10 mouse cellular contexts compared by ENCODE assay signal in genomic region chr5:34908726-34909633, GRCm38 (mm10). TPM values are rescaled to one million over a fixed set of nuclear protein-coding genes. Genes with fewer than 3 reads are reported as not detected.
DNase-seq lines count a peak whose midpoint lies in the region; ATAC-seq and TF ChIP-seq lines count a peak whose summit lies in the region.
"Had no signal": no experiment of that assay in that cellular context is flagged by ENCODE, and none has a peak within 500 bp of the region (broad histone marks: within the 10 kb centered on the region; RNA-seq: fewer than 3 reads in every experiment).

No protein-coding gene starts in this region.

- TF ChIP-seq CTCF in intestine, postnatal 0 days (IDR thresholded peaks at IDR 0.05; ENCODE audit: low read depth): no peak

- peak; percentile 69 for DNase-seq in thymus, postnatal 25 days
- no peak for DNase-seq in retina, embryonic 14.5 days (ENCODE audit: low spot score)
- DNase-seq in layer of hippocampus, adult 8-10 months (ENCODE audit: low spot score in 2 of 2): no peak
- DNase-seq: cerebellum, adult 9-10 months; gastrocnemius, postnatal 36 days; layer of hippocampus, postnatal 36 days had no signal

- no peaks in the 10 kb centered on the region for H3K27me3 ChIP-seq in megakaryocyte, embryonic 14.5 days (replicated peaks)
- no peaks in the 10 kb centered on the region for H3K27me3 ChIP-seq in intestine, postnatal 0 days (replicated peaks; ENCODE audit: control insufficient read depth, insufficient read depth, low read length)
- H3K27me3 ChIP-seq in lung, embryonic 16.5 days (ENCODE audit: control insufficient read depth, insufficient read depth, low read depth, low read length): no peaks in the 10 kb centered on the region

- H3K4me3 ChIP-seq in megakaryocyte, embryonic 14.5 days (replicated peaks): peak overlapping the region; percentile 89
- H3K4me3 ChIP-seq in intestine, postnatal 0 days (ENCODE audit: low read depth, low read length): no peak overlapping the region
- H3K4me3 ChIP-seq in lung, embryonic 16.5 days (ENCODE audit: low read length): no peak overlapping the region

- H3K36me3 ChIP-seq in megakaryocyte, embryonic 14.5 days (replicated peaks; ENCODE audit: low read length): peaks cover 93% of the 10 kb centered on the region
- H3K36me3 ChIP-seq in intestine, postnatal 0 days (ENCODE audit: control insufficient read depth, insufficient read depth): peaks cover 57% of the 10 kb centered on the region
- H3K36me3 ChIP-seq in lung, embryonic 16.5 days (ENCODE audit: control insufficient read depth, insufficient read depth, low read length): peaks cover 26% of the 10 kb centered on the region

- H3K9ac ChIP-seq in intestine, postnatal 0 days (ENCODE audit: low read depth, low read length): no peak overlapping the region
- H3K9ac ChIP-seq in lung, embryonic 16.5 days (ENCODE audit: low read length): no peak overlapping the region

- 62% methylated on average over 9 of the region's 9 CpGs for WGBS in intestine, postnatal 0 days
- 49% methylated on average over 9 of the region's 9 CpGs for WGBS in lung, embryonic 16.5 days

- H3K4me1 ChIP-seq in megakaryocyte, embryonic 14.5 days: peaks cover 96% of the 10 kb centered on the region
- H3K4me1 ChIP-seq in intestine, postnatal 0 days (replicated peaks; ENCODE audit: control insufficient read depth, insufficient read depth, low read length): no peaks in the 10 kb centered on the region
- peaks cover 6% of the 10 kb centered on the region; the same call in 1 of the 2 replicates for H3K4me1 ChIP-seq in lung, embryonic 16.5 days (replicated peaks; ENCODE audit: control insufficient read depth, insufficient read depth, low read length)

- no peak overlapping the region for H3K4me2 ChIP-seq in intestine, postnatal 0 days (replicated peaks; ENCODE audit: low read depth)
- no peak overlapping the region for H3K4me2 ChIP-seq in lung, embryonic 16.5 days (ENCODE audit: low read depth, low read length)

- H3K27ac ChIP-seq in intestine, postnatal 0 days (ENCODE audit: low read depth, low read length): no peak overlapping the region
- peak overlapping the region; percentile 92 for H3K27ac ChIP-seq in lung, embryonic 16.5 days (ENCODE audit: low read length)

- no peaks in the 10 kb centered on the region for H3K9me3 ChIP-seq in megakaryocyte, embryonic 14.5 days
- H3K9me3 ChIP-seq in intestine, postnatal 0 days (ENCODE audit: control insufficient read depth): no peaks in the 10 kb centered on the region
- no peaks in the 10 kb centered on the region for H3K9me3 ChIP-seq in lung, embryonic 16.5 days (ENCODE audit: control insufficient read depth, low read length)

- no peak for ATAC-seq in megakaryocyte, adult 5-6 weeks (ENCODE audit: poor library complexity, severe bottlenecking)
- ATAC-seq in intestine, postnatal 0 days: 0 out of 2 replicates have a peak, but pooled peaks have one; percentile 12
- ATAC-seq in lung, embryonic 16.5 days (ENCODE audit: low read depth): peak; percentile 88

RNA-seq across cellular contexts. Expression of gene Msantd1, which starts 1.2 kb away (rescaled TPM):
- polyA plus RNA-seq in megakaryocyte, embryonic 14.5 days (2012; ENCODE audit: insufficient read depth, low replicate concordance): 15.3 and 26.3 TPM in 2 replicates
- total RNA-seq in megakaryocyte, adult 5-6 weeks (2015): 0.80 and 1.2 TPM in 2 replicates
- 0.44 TPM in 1 of 2 replicates, not detected in the other for total RNA-seq in megakaryocyte, adult 5-6 weeks (2017)
- 0.29 and 0.51 TPM in 2 replicates for polyA plus RNA-seq in intestine, postnatal 0 days (2015; fragmentation: Nextera tagmentation; extraction: Ambion mirVana)
- polyA plus RNA-seq in lung, embryonic 16.5 days (2015; fragmentation: Nextera tagmentation; extraction: Ambion mirVana): 0.85 and 1.1 TPM in 2 replicates
- 1 to 10 TPM; 6.4 to 7.1 (median 6.9) TPM for total RNA-seq in layer of hippocampus, adult 8-10 months (2022)

RNA-seq across cellular contexts. Expression of gene Rgs12, which starts 40.3 kb away (rescaled TPM):
- 37.1 and 38.7 TPM in 2 replicates for polyA plus RNA-seq in megakaryocyte, embryonic 14.5 days (2012; ENCODE audit: insufficient read depth, low replicate concordance)
- 5.7 and 8.5 TPM in 2 replicates for total RNA-seq in megakaryocyte, adult 5-6 weeks (2015)
- 6.2 and 7.1 TPM in 2 replicates for total RNA-seq in megakaryocyte, adult 5-6 weeks (2017)
- 4.1 and 4.7 TPM in 2 replicates for polyA plus RNA-seq in intestine, postnatal 0 days (2015; fragmentation: Nextera tagmentation; extraction: Ambion mirVana)
- polyA plus RNA-seq in lung, embryonic 16.5 days (2015; fragmentation: Nextera tagmentation; extraction: Ambion mirVana): 34.3 and 34.7 TPM in 2 replicates
- 10 to 100 TPM; 38.8 to 53.3 (median 42.3) TPM for total RNA-seq in layer of hippocampus, adult 8-10 months (2022)
